Mouse (Mus musculus) spleen, adult 18-20 months (tissue): Measurements from ENCODE around the gene Clec16a.

Experiments
- DNase-seq, 2 experiments: peaks; one replicate each; pipeline ENCODE4 v3.0.0; 2022; ENCODE audit warnings: mixed read lengths in 2 of 2

Clec16a gene

GRCm38 (mm10) chr16:10536323-10536722, 8.8 kb upstream of the Clec16a start:
- no peak for DNase-seq

- no peak for DNase-seq
Measured at GRCm38 (mm10) chr16:10536961-10537360, 8.2 kb upstream of the Clec16a start.

GRCm38 (mm10) chr16:10540763-10541597, 4.2 kb upstream of the Clec16a start:
- DNase-seq = no peak

GRCm38 (mm10) chr16:10541598-10541930, 3.6 kb upstream of the Clec16a start:
- DNase-seq = no peak

DNA sequence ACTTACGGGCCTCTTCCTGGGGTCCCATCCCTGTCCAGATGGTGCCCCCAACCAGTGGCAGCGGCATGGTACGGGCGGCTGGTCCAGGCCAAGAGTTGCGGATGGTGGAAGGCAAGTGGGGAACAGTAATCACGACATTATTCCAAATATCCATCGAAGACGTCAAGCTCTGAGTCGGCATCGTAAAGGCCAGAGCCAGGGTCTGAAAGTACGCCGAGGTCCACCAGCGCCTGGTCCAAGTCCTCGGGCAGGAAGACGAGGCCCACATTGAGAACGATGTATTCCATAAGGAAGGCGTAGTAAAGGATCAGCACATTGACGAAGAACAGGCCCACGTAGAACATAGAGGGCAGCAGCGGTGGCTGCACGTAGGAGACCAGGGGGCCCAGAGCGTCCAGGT, 2.9 kb upstream of the Clec16a start:
- no peak for DNase-seq

GRCm38 (mm10) chr16:10542698-10543365, 2.3 kb upstream of the Clec16a start, which contains the start of gene Dexi:
Gene Dexi (minus strand): TSS chr16:10543054.
- DNase-seq = peak; percentile 87 to 92

GRCm38 (mm10) chr16:10546865-10547264, 1.7 kb downstream of the Clec16a start:
- DNase-seq = no peak

DNA sequence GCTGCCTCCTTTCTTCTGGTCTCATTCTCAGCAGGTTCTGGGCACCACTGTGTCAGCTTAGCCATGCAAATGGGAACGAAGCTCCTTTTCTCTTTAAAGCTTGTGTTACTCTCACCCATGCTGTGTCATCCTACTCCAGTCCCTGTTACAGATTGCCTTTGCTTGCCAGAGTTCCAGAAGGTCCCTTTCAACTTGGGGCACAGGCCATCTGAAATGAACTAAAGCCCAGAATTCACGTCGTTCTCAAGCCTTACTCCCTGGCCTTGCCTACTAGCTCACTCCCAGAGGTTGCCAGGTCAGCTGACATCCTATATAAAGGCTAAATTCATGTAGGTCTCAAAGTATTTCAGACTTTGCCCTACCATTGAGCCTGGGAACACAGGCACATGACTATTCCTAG, 3.8 kb downstream of the Clec16a start:
- DNase-seq = no peak

DNA sequence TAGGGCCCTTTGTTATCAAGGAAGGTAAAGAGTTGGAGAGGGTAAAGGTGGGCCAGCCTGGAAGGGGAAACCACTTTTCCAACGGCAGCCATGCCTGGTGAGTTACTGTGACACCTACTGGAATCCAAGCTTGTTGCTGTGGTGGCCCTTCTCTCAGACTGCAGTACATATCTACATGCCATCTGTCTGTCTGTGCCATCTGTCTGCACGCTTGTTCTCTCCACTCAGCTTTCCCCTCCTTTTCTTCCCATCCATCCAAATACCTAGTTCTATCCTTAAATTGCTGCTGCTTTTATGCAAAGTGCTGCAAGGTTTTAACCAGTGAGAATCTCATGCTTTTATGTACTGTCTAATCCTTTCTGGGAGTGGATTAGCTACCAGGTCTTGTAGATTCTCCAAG, 4.5 kb downstream of the Clec16a start:
- no peak for DNase-seq

DNA sequence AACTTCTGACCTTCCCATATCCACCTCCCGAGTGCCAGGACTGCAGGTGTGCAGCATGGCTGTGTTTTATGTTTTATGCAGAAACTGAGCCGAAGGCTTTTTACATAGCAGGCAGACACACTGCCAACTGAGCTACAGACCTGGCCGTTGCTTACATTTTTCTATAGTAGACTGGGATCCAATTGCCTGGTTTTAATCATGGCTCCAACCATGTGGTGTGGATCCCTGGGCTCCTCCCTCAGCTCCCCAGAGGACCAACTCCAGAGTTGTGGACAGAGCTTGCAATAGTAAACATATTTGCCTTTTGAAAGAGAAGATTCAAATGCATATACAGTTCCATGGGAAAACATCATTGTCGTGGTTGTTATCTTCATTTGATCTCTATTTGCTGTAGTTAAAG, 6.5 kb downstream of the Clec16a start:
- no peak for DNase-seq

DNA sequence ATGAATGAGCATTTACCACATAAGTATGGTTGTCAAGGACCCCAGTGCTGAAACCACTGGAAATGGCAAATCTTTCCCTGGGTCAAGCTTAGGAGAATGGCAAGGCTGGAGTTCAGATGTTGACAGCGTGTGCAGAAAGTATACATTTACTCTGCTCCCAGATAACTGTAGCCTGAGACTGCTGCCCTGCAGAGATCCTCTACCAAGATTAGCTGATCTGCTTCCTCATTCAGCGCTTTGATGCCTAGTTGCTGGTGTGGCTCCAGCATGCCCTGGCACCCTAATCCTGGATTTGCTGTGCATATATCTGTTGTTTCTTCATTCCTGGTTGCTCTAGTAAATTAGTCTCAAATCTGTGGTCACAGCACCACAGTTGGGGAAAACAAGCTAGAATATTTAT, 8.7 kb downstream of the Clec16a start:
- no peak for DNase-seq

GRCm38 (mm10) chr16:10559991-10560390, 14.9 kb downstream of the Clec16a start:
- no peak for DNase-seq

GRCm38 (mm10) chr16:10565278-10565885, 20.2 kb downstream of the Clec16a start:
- DNase-seq = peak; percentile 32 to 69

GRCm38 (mm10) chr16:10567153-10567552, 22.0 kb downstream of the Clec16a start:
- no peak for DNase-seq

- no peak for DNase-seq
Measured at GRCm38 (mm10) chr16:10569809-10570395, 24.8 kb downstream of the Clec16a start.

DNA sequence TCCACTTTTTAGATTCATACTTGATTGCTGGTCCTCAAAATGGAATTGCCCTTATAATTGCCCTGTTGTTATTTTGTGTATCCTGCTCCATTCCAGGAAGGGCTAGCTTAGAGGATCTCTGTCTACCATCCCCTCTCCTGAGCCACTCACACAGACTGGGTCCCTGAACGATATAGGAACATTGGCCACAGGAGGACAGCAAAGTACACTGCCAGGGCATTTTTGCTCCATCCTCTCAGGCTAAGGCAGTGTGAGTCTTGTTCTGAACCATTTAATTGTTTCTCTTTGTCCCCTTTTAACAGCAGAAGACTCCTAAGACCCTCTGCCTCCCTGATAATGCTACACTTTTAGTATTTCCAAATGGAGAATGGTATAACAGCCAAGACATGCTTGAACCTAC, 25.6 kb downstream of the Clec16a start:
- DNase-seq = peak; percentile 18 to 58

- DNase-seq = no peak
Measured at GRCm38 (mm10) chr16:10571820-10572219, 26.7 kb downstream of the Clec16a start.

DNA sequence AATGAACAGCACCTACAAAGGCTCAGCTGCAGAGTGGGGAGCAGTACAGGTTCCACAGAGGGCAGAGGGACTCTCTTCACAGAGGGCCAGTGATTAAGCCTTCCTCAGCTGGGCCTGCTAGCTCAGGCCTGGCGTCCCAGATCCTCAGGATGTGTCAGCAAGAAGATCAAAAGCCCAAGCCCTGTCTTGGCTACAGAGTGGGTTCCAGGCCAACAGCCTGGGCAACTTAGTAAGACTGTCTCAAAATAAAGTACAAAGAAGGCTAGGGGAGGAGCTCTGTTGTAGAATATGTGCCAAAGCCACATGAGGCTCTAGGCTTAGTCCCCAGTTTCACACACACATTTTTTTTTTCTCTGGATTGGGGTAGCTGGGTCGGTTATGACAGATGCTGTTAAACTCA, 29.8 kb downstream of the Clec16a start:
- DNase-seq = no peak

GRCm38 (mm10) chr16:10575915-10576314, 30.8 kb downstream of the Clec16a start:
- no peak for DNase-seq

- no peak for DNase-seq
Measured at GRCm38 (mm10) chr16:10577548-10577947, 32.4 kb downstream of the Clec16a start.

DNA sequence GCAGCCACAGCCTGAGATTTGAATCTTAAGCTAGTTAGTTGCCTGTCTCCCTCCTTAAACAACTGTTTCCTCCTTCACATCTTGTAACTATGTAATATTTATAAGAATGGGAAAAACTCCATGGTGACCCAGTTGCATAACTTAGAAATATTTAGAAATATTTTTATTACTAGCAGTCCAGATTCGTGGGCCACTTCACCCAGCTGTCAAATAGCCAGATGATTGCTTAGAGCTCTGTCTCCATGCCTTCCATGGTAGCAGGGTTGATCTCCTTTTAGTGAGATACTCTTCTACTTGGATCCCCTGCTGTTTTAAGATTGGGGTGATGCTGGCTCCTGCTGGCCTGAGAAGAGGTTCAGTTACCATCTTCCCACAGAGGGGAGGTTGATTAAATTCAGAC, 33.2 kb downstream of the Clec16a start:
- no peak for DNase-seq

- no peak for DNase-seq
Measured at GRCm38 (mm10) chr16:10581234-10581898, 36.2 kb downstream of the Clec16a start.

DNA sequence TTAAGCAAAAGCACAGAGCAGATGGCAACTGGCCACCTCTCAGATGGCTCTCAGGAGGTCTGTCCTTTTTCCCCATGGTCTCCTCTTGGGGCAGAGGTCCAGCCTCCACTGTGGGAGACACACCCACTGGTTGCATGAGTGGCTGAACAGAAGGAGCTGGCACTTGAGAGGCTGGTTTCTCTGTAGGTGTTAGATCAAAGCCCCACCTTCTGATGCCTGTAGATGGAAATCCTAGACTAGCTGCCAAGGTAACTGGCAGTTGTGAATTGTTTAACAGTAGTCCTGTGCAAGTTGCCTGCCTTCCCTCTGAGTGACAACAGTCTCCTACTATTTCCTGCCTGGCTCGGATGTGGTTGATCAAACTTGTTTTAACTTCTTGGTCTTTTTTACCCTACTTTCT, 40.0 kb downstream of the Clec16a start:
- no peak for DNase-seq
